In genomic region chr2:121206541-121206940, GRCm38 (mm10) we compare ENCODE assay signal across 15 mouse cellular contexts.
"Had no signal": no experiment of that assay in that cellular context is flagged by ENCODE, and none has a peak within 500 bp of the region (broad histone marks: within the 10 kb centered on the region; RNA-seq: fewer than 3 reads in every experiment).

No protein-coding gene starts in this region.

- H3K4me1 ChIP-seq: midbrain, embryonic 10.5 days had no signal

- ATAC-seq: intestine, postnatal 0 days had no signal

- H3K4me3 ChIP-seq: left cerebral cortex, adult 2 months; midbrain, embryonic 10.5 days had no signal

- H3K9me3 ChIP-seq: midbrain, embryonic 10.5 days had no signal

- H3K27ac ChIP-seq: left cerebral cortex, adult 2 months; liver, embryonic 14.5 days; midbrain, embryonic 10.5 days had no signal

- DNase-seq: kidney, adult 2 months; kidney, postnatal 10 days; kidney, postnatal 36 days; layer of hippocampus, postnatal 36 days; lung, adult 2 months; lung, postnatal 14 days; lung, postnatal 4 days; midbrain, embryonic 14.5 days; thymus, adult 2 months; thymus, postnatal 14 days; thymus, postnatal 4 days had no signal

- H3K9ac ChIP-seq: liver, embryonic 14.5 days had no signal
